Mouse (Mus musculus): Measurements from ENCODE around the gene Cox14. TPM values are rescaled to one million over a fixed set of nuclear protein-coding genes. Genes with fewer than 3 reads are reported as not detected.

Gene Cox14
- polyA plus RNA-seq, 1 experiment = 36.3 TPM

GRCm38 (mm10) chr15:99731167-99731566 lies 5.7 kb downstream of the Cox14 start:
- H3K27me3 ChIP-seq (ENCODE audit: control insufficient read depth, insufficient read depth, low read length, poor library complexity, severe bottlenecking) = no peaks in the 10 kb centered on the region
- TF ChIP-seq CTCF (IDR thresholded peaks at IDR 0.05; ENCODE audit: low read depth, low read length) = no peak
- no peak for TF ChIP-seq POLR2A (IDR thresholded peaks at IDR 0.05; ENCODE audit: insufficient read depth, low read length)
- TF ChIP-seq EP300 (IDR thresholded peaks at IDR 0.05; ENCODE audit: insufficient read depth, low read depth, low read length) = no peak
- H3K27ac ChIP-seq (ENCODE audit: insufficient read depth, low read length) = peak overlapping the region; percentile 22
- H3K4me3 ChIP-seq (ENCODE audit: low read depth, low read length) = no peak overlapping the region
- H3K36me3 ChIP-seq (ENCODE audit: control insufficient read depth, insufficient read depth, low read length, poor library complexity, severe bottlenecking) = peaks cover 16% of the 10 kb centered on the region
- H3K9me3 ChIP-seq (replicated peaks; ENCODE audit: control insufficient read depth, insufficient read depth, low read length, poor library complexity, severe bottlenecking) = peaks cover 4% of the 10 kb centered on the region; the same call in 1 of the 2 replicates
- no peaks in the 10 kb centered on the region for H3K4me1 ChIP-seq (ENCODE audit: control insufficient read depth, insufficient read depth, low read length)
- no peak overlapping the region for H3K9ac ChIP-seq (ENCODE audit: low read depth, poor library complexity, severe bottlenecking)

GRCm38 (mm10) chr15:99731678-99732077 lies 6.3 kb downstream of the Cox14 start:
- peak overlapping the region; percentile 42; the same call in 1 of the 2 replicates for H3K27ac ChIP-seq (ENCODE audit: insufficient read depth, low read length)
- H3K36me3 ChIP-seq (ENCODE audit: control insufficient read depth, insufficient read depth, low read length, poor library complexity, severe bottlenecking) = peaks cover 16% of the 10 kb centered on the region
- H3K27me3 ChIP-seq (ENCODE audit: control insufficient read depth, insufficient read depth, low read length, poor library complexity, severe bottlenecking) = no peaks in the 10 kb centered on the region
- no peaks in the 10 kb centered on the region for H3K4me1 ChIP-seq (ENCODE audit: control insufficient read depth, insufficient read depth, low read length)
- H3K4me3 ChIP-seq (ENCODE audit: low read depth, low read length) = no peak overlapping the region
- H3K9ac ChIP-seq (ENCODE audit: low read depth, poor library complexity, severe bottlenecking) = no peak overlapping the region; the same call in 1 of the 2 replicates
- H3K9me3 ChIP-seq (replicated peaks; ENCODE audit: control insufficient read depth, insufficient read depth, low read length, poor library complexity, severe bottlenecking) = peaks cover 4% of the 10 kb centered on the region; the same call in 1 of the 2 replicates
- TF ChIP-seq CTCF (IDR thresholded peaks at IDR 0.05; ENCODE audit: low read depth, low read length) (no peak), EP300 (IDR thresholded peaks at IDR 0.05; ENCODE audit: insufficient read depth, low read depth, low read length) (no peak), POLR2A (IDR thresholded peaks at IDR 0.05; ENCODE audit: insufficient read depth, low read length) (no peak)

GRCm38 (mm10) chr15:99733186-99733585 lies 7.8 kb downstream of the Cox14 start:
- peaks cover 8% of the 10 kb centered on the region for H3K36me3 ChIP-seq (ENCODE audit: control insufficient read depth, insufficient read depth, low read length, poor library complexity, severe bottlenecking)
- H3K27ac ChIP-seq (ENCODE audit: insufficient read depth, low read length) = no peak overlapping the region
- peaks cover 4% of the 10 kb centered on the region; the same call in 1 of the 2 replicates for H3K9me3 ChIP-seq (replicated peaks; ENCODE audit: control insufficient read depth, insufficient read depth, low read length, poor library complexity, severe bottlenecking)
- H3K4me3 ChIP-seq (ENCODE audit: low read depth, low read length) = no peak overlapping the region
- TF ChIP-seq CTCF (IDR thresholded peaks at IDR 0.05; ENCODE audit: low read depth, low read length) = no peak
- TF ChIP-seq POLR2A (IDR thresholded peaks at IDR 0.05; ENCODE audit: insufficient read depth, low read length) = no peak
- TF ChIP-seq EP300 (IDR thresholded peaks at IDR 0.05; ENCODE audit: insufficient read depth, low read depth, low read length) = no peak
- no peaks in the 10 kb centered on the region for H3K4me1 ChIP-seq (ENCODE audit: control insufficient read depth, insufficient read depth, low read length)
- no peak overlapping the region for H3K9ac ChIP-seq (ENCODE audit: low read depth, poor library complexity, severe bottlenecking)
- no peaks in the 10 kb centered on the region for H3K27me3 ChIP-seq (ENCODE audit: control insufficient read depth, insufficient read depth, low read length, poor library complexity, severe bottlenecking)

- Histone ChIP-seq H3K9ac (ENCODE audit: low read depth, poor library complexity, severe bottlenecking) (no peak overlapping the region), H3K4me3 (ENCODE audit: low read depth, low read length) (no peak overlapping the region), H3K27me3 (ENCODE audit: control insufficient read depth, insufficient read depth, low read length, poor library complexity, severe bottlenecking) (no peaks in the 10 kb centered on the region), H3K9me3 (replicated peaks; ENCODE audit: control insufficient read depth, insufficient read depth, low read length, poor library complexity, severe bottlenecking) (no peaks in the 10 kb centered on the region), H3K4me1 (ENCODE audit: control insufficient read depth, insufficient read depth, low read length) (no peaks in the 10 kb centered on the region), H3K36me3 (ENCODE audit: control insufficient read depth, insufficient read depth, low read length, poor library complexity, severe bottlenecking) (peaks cover 7% of the 10 kb centered on the region), H3K27ac (ENCODE audit: insufficient read depth, low read length) (no peak overlapping the region)
- no peak for TF ChIP-seq CTCF (IDR thresholded peaks at IDR 0.05; ENCODE audit: low read depth, low read length)
These were observed 10.2 kb downstream of the Cox14 start for GRCm38 (mm10) chr15:99735631-99736030.

GRCm38 (mm10) chr15:99736675-99737074 lies 11.3 kb downstream of the Cox14 start:
- Histone ChIP-seq H3K9ac (ENCODE audit: low read depth, poor library complexity, severe bottlenecking) (no peak overlapping the region), H3K4me3 (ENCODE audit: low read depth, low read length) (no peak overlapping the region), H3K9me3 (replicated peaks; ENCODE audit: control insufficient read depth, insufficient read depth, low read length, poor library complexity, severe bottlenecking) (no peaks in the 10 kb centered on the region), H3K27me3 (ENCODE audit: control insufficient read depth, insufficient read depth, low read length, poor library complexity, severe bottlenecking) (no peaks in the 10 kb centered on the region), H3K27ac (ENCODE audit: insufficient read depth, low read length) (no peak overlapping the region), H3K36me3 (ENCODE audit: control insufficient read depth, insufficient read depth, low read length, poor library complexity, severe bottlenecking) (peaks cover 7% of the 10 kb centered on the region), H3K4me1 (ENCODE audit: control insufficient read depth, insufficient read depth, low read length) (no peaks in the 10 kb centered on the region)
- TF ChIP-seq EP300 (IDR thresholded peaks at IDR 0.05; ENCODE audit: insufficient read depth, low read depth, low read length) = no peak
- no peak for TF ChIP-seq CTCF (IDR thresholded peaks at IDR 0.05; ENCODE audit: low read depth, low read length)
- TF ChIP-seq POLR2A (IDR thresholded peaks at IDR 0.05; ENCODE audit: insufficient read depth, low read length) = no peak

- TF ChIP-seq EP300 (IDR thresholded peaks at IDR 0.05; ENCODE audit: insufficient read depth, low read depth, low read length) (no peak), POLR2A (IDR thresholded peaks at IDR 0.05; ENCODE audit: insufficient read depth, low read length) (no peak), CTCF (IDR thresholded peaks at IDR 0.05; ENCODE audit: low read depth, low read length) (no peak)
- H3K36me3 ChIP-seq (ENCODE audit: control insufficient read depth, insufficient read depth, low read length, poor library complexity, severe bottlenecking) = peaks cover 7% of the 10 kb centered on the region
- H3K27me3 ChIP-seq (ENCODE audit: control insufficient read depth, insufficient read depth, low read length, poor library complexity, severe bottlenecking) = no peaks in the 10 kb centered on the region
- no peaks in the 10 kb centered on the region for H3K4me1 ChIP-seq (ENCODE audit: control insufficient read depth, insufficient read depth, low read length)
- no peak overlapping the region for H3K9ac ChIP-seq (ENCODE audit: low read depth, poor library complexity, severe bottlenecking)
- no peaks in the 10 kb centered on the region for H3K9me3 ChIP-seq (replicated peaks; ENCODE audit: control insufficient read depth, insufficient read depth, low read length, poor library complexity, severe bottlenecking)
- no peak overlapping the region for H3K4me3 ChIP-seq (ENCODE audit: low read depth, low read length)
- no peak overlapping the region for H3K27ac ChIP-seq (ENCODE audit: insufficient read depth, low read length)
These were observed 14.8 kb downstream of the Cox14 start for GRCm38 (mm10) chr15:99740229-99740628.
